Mouse (Mus musculus) kidney, adult 2 months (tissue): ENCODE results near the gene Glrp1.

Experiments used
- CTCF ChIP-seq: fragments of 200-500 bp; conservative IDR thresholded peaks from 2 replicates; pipeline ENCODE4 v1.5.1; 2011; ENCODE audit warnings: low read depth, mild to moderate bottlenecking, control low read depth, low read length, moderate library complexity, mixed read lengths; ENCODE audit not compliant: insufficient read depth, insufficient read length
- POLR2A ChIP-seq: fragments of 200-500 bp; IDR thresholded peaks from one replicate; pipeline ENCODE4 v1.6.1; 2011; ENCODE audit warnings: low read depth, low read length, control low read depth

GRCm38 (mm10) chr1:88455761-88456160, 54.1 kb downstream of the Glrp1 start:
- TF ChIP-seq POLR2A (no peak), CTCF (no peak)
